Mouse (Mus musculus): ENCODE results near the gene Apba3. TPM values are rescaled to one million over a fixed set of nuclear protein-coding genes. Genes with fewer than 3 reads are reported as not detected.

Apba3 gene
- polyA plus RNA-seq, 1 experiment from 2014 or later = 75.2 TPM

- no peak for TF ChIP-seq CTCF (IDR thresholded peaks at IDR 0.05; ENCODE audit: low read depth)
- H3K36me3 ChIP-seq (ENCODE audit: control insufficient read depth, insufficient read depth) = peaks cover 72% of the 10 kb centered on the region
- no peak overlapping the region for H3K4me2 ChIP-seq (replicated peaks; ENCODE audit: low read depth)
- ATAC-seq = no peak
- H3K9ac ChIP-seq (ENCODE audit: low read depth, low read length) = no peak overlapping the region
- H3K4me1 ChIP-seq (replicated peaks; ENCODE audit: control insufficient read depth, insufficient read depth, low read length) = peaks cover 2% of the 10 kb centered on the region; the same call in 1 of the 2 replicates
- H3K4me3 ChIP-seq (ENCODE audit: low read depth, low read length) = no peak overlapping the region
- H3K27ac ChIP-seq (ENCODE audit: low read depth, low read length) = no peak overlapping the region
- no peaks in the 10 kb centered on the region for H3K9me3 ChIP-seq (ENCODE audit: control insufficient read depth)
- no peaks in the 10 kb centered on the region for H3K27me3 ChIP-seq (replicated peaks; ENCODE audit: control insufficient read depth, insufficient read depth, low read length)
- 74% methylated on average over 7 of the region's 7 CpGs for WGBS
These were observed 47.4 kb downstream of the Apba3 start for GRCm38 (mm10) chr10:81314201-81314600.

GRCm38 (mm10) chr10:81315587-81315986, 48.8 kb downstream of the Apba3 start:
- ATAC-seq = no peak
- TF ChIP-seq CTCF (IDR thresholded peaks at IDR 0.05; ENCODE audit: low read depth) = no peak
- no peaks in the 10 kb centered on the region for H3K9me3 ChIP-seq (ENCODE audit: control insufficient read depth)
- no peak overlapping the region for H3K27ac ChIP-seq (ENCODE audit: low read depth, low read length)
- no peak overlapping the region for H3K4me3 ChIP-seq (ENCODE audit: low read depth, low read length)
- WGBS = 93% methylated on average over 16 of the region's 16 CpGs
- peaks cover 58% of the 10 kb centered on the region for H3K36me3 ChIP-seq (ENCODE audit: control insufficient read depth, insufficient read depth)
- no peak overlapping the region for H3K9ac ChIP-seq (ENCODE audit: low read depth, low read length)
- H3K4me2 ChIP-seq (replicated peaks; ENCODE audit: low read depth) = no peak overlapping the region
- H3K4me1 ChIP-seq (replicated peaks; ENCODE audit: control insufficient read depth, insufficient read depth, low read length) = peaks cover 2% of the 10 kb centered on the region; the same call in 1 of the 2 replicates
- H3K27me3 ChIP-seq (replicated peaks; ENCODE audit: control insufficient read depth, insufficient read depth, low read length) = no peaks in the 10 kb centered on the region

DNA sequence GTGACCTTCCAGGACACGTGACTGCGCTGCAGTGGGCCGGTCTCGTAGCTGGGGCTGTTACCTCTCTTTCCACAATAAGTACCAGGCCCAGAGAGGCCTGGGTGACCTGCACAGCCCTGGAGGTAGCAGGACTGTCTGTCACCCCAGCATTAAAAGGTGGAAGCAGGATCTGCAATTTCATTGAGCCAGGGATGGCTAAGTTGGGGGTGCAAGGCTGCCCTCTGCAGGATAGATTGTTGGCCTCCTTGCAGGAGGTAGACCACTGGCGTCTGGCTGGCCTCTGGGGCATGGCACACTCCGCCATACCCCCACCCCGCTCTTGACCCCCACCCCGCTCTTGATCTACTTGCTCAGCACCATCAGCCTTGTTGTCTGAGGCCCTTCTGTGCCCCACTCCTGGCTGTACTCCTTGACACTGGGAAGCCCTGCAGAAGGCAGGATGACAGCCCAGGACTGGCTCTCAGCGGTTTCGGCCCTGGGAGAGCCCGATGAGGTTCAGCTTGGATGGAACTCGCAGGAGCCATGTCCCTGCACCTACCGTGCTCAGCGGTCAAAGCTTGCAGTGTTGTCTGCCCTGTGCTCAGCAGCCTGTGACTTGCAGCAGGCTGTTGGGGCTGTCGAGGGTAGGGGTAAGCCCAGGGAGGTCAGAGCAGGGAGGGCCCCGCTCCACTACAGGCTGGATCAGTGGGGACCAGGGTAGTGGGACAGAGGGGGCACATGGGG, 49.7 kb downstream of the Apba3 start:
- TF ChIP-seq CTCF (IDR thresholded peaks at IDR 0.05; ENCODE audit: low read depth) = peak; percentile 75
- 57% methylated on average over 16 of the region's 16 CpGs for WGBS
- peak overlapping the region; percentile 48 for H3K9ac ChIP-seq (ENCODE audit: low read depth, low read length)
- H3K9me3 ChIP-seq (ENCODE audit: control insufficient read depth) = no peaks in the 10 kb centered on the region
- peak overlapping the region; percentile 72 for H3K4me2 ChIP-seq (replicated peaks; ENCODE audit: low read depth)
- no peak for ATAC-seq
- peak overlapping the region; percentile 23; the same call in 1 of the 2 replicates for H3K4me3 ChIP-seq (ENCODE audit: low read depth, low read length)
- peaks cover 2% of the 10 kb centered on the region; the same call in 1 of the 2 replicates for H3K4me1 ChIP-seq (replicated peaks; ENCODE audit: control insufficient read depth, insufficient read depth, low read length)
- H3K27ac ChIP-seq (ENCODE audit: low read depth, low read length) = peak overlapping the region; percentile 60; the same call in 1 of the 2 replicates
- H3K27me3 ChIP-seq (replicated peaks; ENCODE audit: control insufficient read depth, insufficient read depth, low read length) = no peaks in the 10 kb centered on the region
- peaks cover 49% of the 10 kb centered on the region for H3K36me3 ChIP-seq (ENCODE audit: control insufficient read depth, insufficient read depth)

GRCm38 (mm10) chr10:81317273-81317672, 50.5 kb downstream of the Apba3 start:
- peaks cover 43% of the 10 kb centered on the region for H3K36me3 ChIP-seq (ENCODE audit: control insufficient read depth, insufficient read depth)
- peak overlapping the region; percentile 23 for H3K4me3 ChIP-seq (ENCODE audit: low read depth, low read length)
- no peaks in the 10 kb centered on the region for H3K27me3 ChIP-seq (replicated peaks; ENCODE audit: control insufficient read depth, insufficient read depth, low read length)
- H3K9me3 ChIP-seq (ENCODE audit: control insufficient read depth) = no peaks in the 10 kb centered on the region
- H3K9ac ChIP-seq (ENCODE audit: low read depth, low read length) = peak overlapping the region; percentile 48
- WGBS = 14% methylated on average over 18 of the region's 20 CpGs
- H3K27ac ChIP-seq (ENCODE audit: low read depth, low read length) = peak overlapping the region; percentile 60; the same call in 1 of the 2 replicates
- no peak for ATAC-seq
- peak overlapping the region; percentile 72 for H3K4me2 ChIP-seq (replicated peaks; ENCODE audit: low read depth)
- peaks cover 7% of the 10 kb centered on the region; the same call in 1 of the 2 replicates for H3K4me1 ChIP-seq (replicated peaks; ENCODE audit: control insufficient read depth, insufficient read depth, low read length)
- no peak for TF ChIP-seq CTCF (IDR thresholded peaks at IDR 0.05; ENCODE audit: low read depth)

DNA sequence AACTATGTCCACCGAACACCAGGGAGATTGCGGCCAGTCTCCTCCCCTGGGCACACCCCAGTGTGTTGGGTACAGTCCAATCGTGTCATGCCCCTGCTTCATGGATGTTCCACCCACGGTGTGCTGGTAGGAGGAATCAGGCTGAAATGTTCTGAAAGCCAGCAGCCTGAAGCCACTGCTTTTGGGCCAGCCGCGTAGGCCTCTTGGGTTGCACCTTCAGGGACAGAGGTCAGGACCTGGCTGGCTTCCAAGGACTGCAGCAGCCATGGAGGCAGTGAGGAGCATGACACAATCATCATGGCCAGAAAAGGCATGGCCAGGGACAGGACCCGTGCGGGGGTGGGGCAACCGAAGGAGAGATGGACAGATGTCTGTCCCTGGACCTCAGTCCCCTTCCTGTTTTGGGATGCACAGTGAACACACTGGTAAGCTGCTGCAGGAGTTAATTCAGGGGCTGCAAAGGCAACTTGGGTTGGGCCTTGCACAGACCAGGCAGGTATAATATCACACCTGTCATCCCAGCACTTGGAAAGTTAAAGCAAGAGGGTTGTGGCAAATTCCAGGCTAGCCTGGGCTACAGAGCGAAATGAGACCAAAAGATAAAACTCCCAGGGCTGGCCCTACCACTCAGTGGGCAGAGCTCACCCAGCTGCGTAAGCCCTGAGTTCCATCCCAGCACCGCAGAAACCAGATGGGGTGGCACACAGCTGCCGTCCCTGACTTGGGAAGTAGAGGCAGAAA, 52.0 kb downstream of the Apba3 start:
- H3K4me1 ChIP-seq (replicated peaks; ENCODE audit: control insufficient read depth, insufficient read depth, low read length) = peaks cover 7% of the 10 kb centered on the region; the same call in 1 of the 2 replicates
- no peak overlapping the region for H3K4me3 ChIP-seq (ENCODE audit: low read depth, low read length)
- no peak overlapping the region for H3K27ac ChIP-seq (ENCODE audit: low read depth, low read length)
- peaks cover 46% of the 10 kb centered on the region for H3K36me3 ChIP-seq (ENCODE audit: control insufficient read depth, insufficient read depth)
- TF ChIP-seq CTCF (IDR thresholded peaks at IDR 0.05; ENCODE audit: low read depth) = no peak
- ATAC-seq = no peak
- H3K9me3 ChIP-seq (ENCODE audit: control insufficient read depth) = no peaks in the 10 kb centered on the region
- H3K4me2 ChIP-seq (replicated peaks; ENCODE audit: low read depth) = peak overlapping the region; percentile 72; the same call in 1 of the 2 replicates
- H3K9ac ChIP-seq (ENCODE audit: low read depth, low read length) = no peak overlapping the region
- no peaks in the 10 kb centered on the region for H3K27me3 ChIP-seq (replicated peaks; ENCODE audit: control insufficient read depth, insufficient read depth, low read length)
- WGBS = 88% methylated on average over 13 of the region's 13 CpGs

DNA sequence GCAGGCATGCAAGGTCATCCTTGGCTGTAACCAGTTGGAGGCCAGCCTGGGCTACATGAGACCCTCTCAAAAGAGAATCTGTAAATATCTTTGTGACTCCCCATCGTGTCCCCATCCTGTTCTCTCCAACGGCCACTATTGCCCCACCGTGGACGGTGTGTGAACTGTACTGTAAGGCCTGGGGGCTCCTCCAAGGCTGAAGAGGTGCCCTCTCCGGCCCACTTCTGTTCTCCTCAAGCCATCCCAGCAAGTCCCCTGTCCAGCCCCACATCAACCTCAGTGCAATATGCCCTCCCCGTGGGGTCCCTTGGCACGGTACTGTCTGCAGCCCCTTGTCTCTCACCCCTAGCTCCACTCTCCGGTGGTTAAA, 52.6 kb downstream of the Apba3 start:
- TF ChIP-seq CTCF (IDR thresholded peaks at IDR 0.05; ENCODE audit: low read depth) = peak; percentile 54
- Histone ChIP-seq H3K4me2 (replicated peaks; ENCODE audit: low read depth) (peak overlapping the region; percentile 72), H3K4me1 (replicated peaks; ENCODE audit: control insufficient read depth, insufficient read depth, low read length) (peaks cover 7% of the 10 kb centered on the region; the same call in 1 of the 2 replicates), H3K27ac (ENCODE audit: low read depth, low read length) (no peak overlapping the region), H3K27me3 (replicated peaks; ENCODE audit: control insufficient read depth, insufficient read depth, low read length) (no peaks in the 10 kb centered on the region), H3K9me3 (ENCODE audit: control insufficient read depth) (no peaks in the 10 kb centered on the region), H3K4me3 (ENCODE audit: low read depth, low read length) (peak overlapping the region; percentile 87; the same call in 1 of the 2 replicates), H3K9ac (ENCODE audit: low read depth, low read length) (0 out of 2 replicates have a peak overlapping the region, but pooled peaks have one; percentile 53), H3K36me3 (ENCODE audit: control insufficient read depth, insufficient read depth) (peaks cover 46% of the 10 kb centered on the region)
- no peak for ATAC-seq
- 33% methylated on average over 8 of the region's 8 CpGs for WGBS
